Mouse (Mus musculus): ENCODE measurements at regions not wholly inside any gene's neighbourhood (a gene's known extent, or its start where the extent isn't known, plus 50 kb on each side); places are given as distances from the start of the nearest gene placed in this dataset.
"Not testable (repeated sequence)": the region's sequence is repeated elsewhere in the genome, so short reads cannot be mapped to it uniquely, and the experiment has no call there.

- Histone ChIP-seq H3K36me3 (ENCODE audit: control insufficient read depth, insufficient read depth, low read length) (no peaks in the 10 kb centered on the region), H3K4me3 (ENCODE audit: insufficient read depth, low read depth, low read length) (no peak overlapping the region), H3K27ac (ENCODE audit: insufficient read depth, low read depth, low read length) (no peak overlapping the region), H3K4me1 (ENCODE audit: control insufficient read depth, insufficient read depth, low read length) (no peaks in the 10 kb centered on the region), H3K27me3 (replicated peaks; ENCODE audit: control insufficient read depth, insufficient read depth, low read length) (no peaks in the 10 kb centered on the region)
- no peak for TF ChIP-seq CTCF (conservative IDR thresholded peaks at IDR 0.05; ENCODE audit: insufficient read depth, insufficient read length, low read depth, low read length)
- no peak for TF ChIP-seq POLR2A (IDR thresholded peaks at IDR 0.05; ENCODE audit: low read depth, low read length)
- DNase-seq: no peak
These were observed 298.0 kb upstream of the Foxg1 start for GRCm38 (mm10) chr12:49084505-49084904.

GRCm38 (mm10) chr12:49086076-49086475 lies 296.4 kb upstream of the Foxg1 start:
- 80% methylated on average over 2 of the region's 2 CpGs for WGBS

GRCm38 (mm10) chr12:49090177-49090576 lies 292.3 kb upstream of the Foxg1 start:
- Histone ChIP-seq H3K4me3 (ENCODE audit: insufficient read depth, low read depth, low read length) (no peak overlapping the region), H3K27me3 (replicated peaks; ENCODE audit: control insufficient read depth, insufficient read depth, low read length) (no peaks in the 10 kb centered on the region), H3K36me3 (ENCODE audit: control insufficient read depth, insufficient read depth, low read length) (no peaks in the 10 kb centered on the region), H3K27ac (ENCODE audit: insufficient read depth, low read depth, low read length) (no peak overlapping the region), H3K4me1 (ENCODE audit: control insufficient read depth, insufficient read depth, low read length) (no peaks in the 10 kb centered on the region)
- 56% methylated on average over 1 of the region's 1 CpGs for WGBS
- no peak for DNase-seq
- no peak for TF ChIP-seq CTCF (conservative IDR thresholded peaks at IDR 0.05; ENCODE audit: insufficient read depth, insufficient read length, low read depth, low read length)
- TF ChIP-seq POLR2A (IDR thresholded peaks at IDR 0.05; ENCODE audit: low read depth, low read length): no peak

More at GRCm38 (mm10) chr12:49086076-49086475, 296.4 kb upstream of the Foxg1 start:
- Histone ChIP-seq H3K4me3 (ENCODE audit: insufficient read depth, low read depth, low read length) (no peak overlapping the region), H3K36me3 (ENCODE audit: control insufficient read depth, insufficient read depth, low read length) (no peaks in the 10 kb centered on the region), H3K27ac (ENCODE audit: insufficient read depth, low read depth, low read length) (no peak overlapping the region), H3K4me1 (ENCODE audit: control insufficient read depth, insufficient read depth, low read length) (no peaks in the 10 kb centered on the region), H3K27me3 (replicated peaks; ENCODE audit: control insufficient read depth, insufficient read depth, low read length) (no peaks in the 10 kb centered on the region)
- DNase-seq: no peak
- TF ChIP-seq POLR2A (IDR thresholded peaks at IDR 0.05; ENCODE audit: low read depth, low read length) (no peak), CTCF (conservative IDR thresholded peaks at IDR 0.05; ENCODE audit: insufficient read depth, insufficient read length, low read depth, low read length) (no peak)

GRCm38 (mm10) chr12:49105931-49106330 lies 276.5 kb upstream of the Foxg1 start:
- no peak for DNase-seq
- H3K27me3 ChIP-seq (replicated peaks; ENCODE audit: control insufficient read depth, insufficient read depth, low read length): no peaks in the 10 kb centered on the region
- H3K27ac ChIP-seq (ENCODE audit: insufficient read depth, low read depth, low read length): no peak overlapping the region
- 67% methylated on average over 4 of the region's 4 CpGs for WGBS
- H3K4me3 ChIP-seq (ENCODE audit: insufficient read depth, low read depth, low read length): no peak overlapping the region
- TF ChIP-seq CTCF (conservative IDR thresholded peaks at IDR 0.05; ENCODE audit: insufficient read depth, insufficient read length, low read depth, low read length) (no peak), POLR2A (IDR thresholded peaks at IDR 0.05; ENCODE audit: low read depth, low read length) (no peak)
- no peaks in the 10 kb centered on the region for H3K36me3 ChIP-seq (ENCODE audit: control insufficient read depth, insufficient read depth, low read length)
- H3K4me1 ChIP-seq (ENCODE audit: control insufficient read depth, insufficient read depth, low read length): no peaks in the 10 kb centered on the region

GRCm38 (mm10) chr12:49106399-49107382 lies 275.8 kb upstream of the Foxg1 start:
- no peaks in the 10 kb centered on the region for H3K27me3 ChIP-seq (replicated peaks; ENCODE audit: control insufficient read depth, insufficient read depth, low read length)
- peak; percentile 6 for DNase-seq
- no peaks in the 10 kb centered on the region for H3K36me3 ChIP-seq (ENCODE audit: control insufficient read depth, insufficient read depth, low read length)
- H3K4me3 ChIP-seq (ENCODE audit: insufficient read depth, low read depth, low read length): no peak overlapping the region
- no peaks in the 10 kb centered on the region for H3K4me1 ChIP-seq (ENCODE audit: control insufficient read depth, insufficient read depth, low read length)
- H3K27ac ChIP-seq (ENCODE audit: insufficient read depth, low read depth, low read length): no peak overlapping the region
- TF ChIP-seq CTCF (conservative IDR thresholded peaks at IDR 0.05; ENCODE audit: insufficient read depth, insufficient read length, low read depth, low read length) (no peak), POLR2A (IDR thresholded peaks at IDR 0.05; ENCODE audit: low read depth, low read length) (no peak)
- 31% methylated on average over 7 of the region's 7 CpGs for WGBS

GRCm38 (mm10) chr12:49107415-49108148 lies 274.9 kb upstream of the Foxg1 start:
- H3K4me3 ChIP-seq (ENCODE audit: insufficient read depth, low read depth, low read length): no peak overlapping the region
- TF ChIP-seq POLR2A (IDR thresholded peaks at IDR 0.05; ENCODE audit: low read depth, low read length) (no peak), CTCF (conservative IDR thresholded peaks at IDR 0.05; ENCODE audit: insufficient read depth, insufficient read length, low read depth, low read length) (no peak)
- DNase-seq: no peak
- H3K27me3 ChIP-seq (replicated peaks; ENCODE audit: control insufficient read depth, insufficient read depth, low read length): no peaks in the 10 kb centered on the region
- H3K4me1 ChIP-seq (ENCODE audit: control insufficient read depth, insufficient read depth, low read length): no peaks in the 10 kb centered on the region
- no peak overlapping the region for H3K27ac ChIP-seq (ENCODE audit: insufficient read depth, low read depth, low read length)
- no peaks in the 10 kb centered on the region for H3K36me3 ChIP-seq (ENCODE audit: control insufficient read depth, insufficient read depth, low read length)
- 27% methylated on average over 10 of the region's 10 CpGs for WGBS

GRCm38 (mm10) chr12:49131093-49131492 lies 251.4 kb upstream of the Foxg1 start:
- 84% methylated on average over 4 of the region's 7 CpGs for WGBS
- not testable (repeated sequence) for H3K27me3 ChIP-seq (replicated peaks; ENCODE audit: control insufficient read depth, insufficient read depth, low read length); H3K4me3 ChIP-seq (ENCODE audit: insufficient read depth, low read depth, low read length); DNase-seq; H3K4me1 ChIP-seq (ENCODE audit: control insufficient read depth, insufficient read depth, low read length); H3K27ac ChIP-seq (ENCODE audit: insufficient read depth, low read depth, low read length); H3K36me3 ChIP-seq (ENCODE audit: control insufficient read depth, insufficient read depth, low read length)

Measured in kidney, adult 2 months (tissue).